Mouse (Mus musculus) ES-Bruce4 (cell line): Measurements from ENCODE around the gene Pitx2.

ENCODE experiments used
- CTCF ChIP-seq: IDR thresholded peaks from one replicate; pipeline ENCODE4 v1.8.1; 2011; ENCODE audit warnings: low read depth, low read length
- EP300 ChIP-seq: IDR thresholded peaks from 2 replicates; pipeline ENCODE4 v1.6.1; 2011; ENCODE audit warnings: low read depth, low read length; ENCODE audit not compliant: insufficient read depth
- POLR2A ChIP-seq: IDR thresholded peaks from one replicate; pipeline ENCODE4 v1.8.1; 2011; ENCODE audit warnings: low read length; ENCODE audit not compliant: insufficient read depth

- no peak for TF ChIP-seq EP300
- TF ChIP-seq CTCF = no peak
- no peak for TF ChIP-seq POLR2A
These were observed 20.5 kb downstream of the Pitx2 start for GRCm38 (mm10) chr3:129220086-129220670.
